Mouse (Mus musculus) ZHBTc4 (cell line): ENCODE data around the gene BC025920.
A peak's percentile ranks its signal among the peaks of the same experiment; 100 is the strongest.

Experiments used
- DNase-seq: peaks from one replicate; pipeline ENCODE4 v3.0.0-alpha.2; 2011; ENCODE audit warnings: low read depth, low spot score

BC025920 gene

DNA sequence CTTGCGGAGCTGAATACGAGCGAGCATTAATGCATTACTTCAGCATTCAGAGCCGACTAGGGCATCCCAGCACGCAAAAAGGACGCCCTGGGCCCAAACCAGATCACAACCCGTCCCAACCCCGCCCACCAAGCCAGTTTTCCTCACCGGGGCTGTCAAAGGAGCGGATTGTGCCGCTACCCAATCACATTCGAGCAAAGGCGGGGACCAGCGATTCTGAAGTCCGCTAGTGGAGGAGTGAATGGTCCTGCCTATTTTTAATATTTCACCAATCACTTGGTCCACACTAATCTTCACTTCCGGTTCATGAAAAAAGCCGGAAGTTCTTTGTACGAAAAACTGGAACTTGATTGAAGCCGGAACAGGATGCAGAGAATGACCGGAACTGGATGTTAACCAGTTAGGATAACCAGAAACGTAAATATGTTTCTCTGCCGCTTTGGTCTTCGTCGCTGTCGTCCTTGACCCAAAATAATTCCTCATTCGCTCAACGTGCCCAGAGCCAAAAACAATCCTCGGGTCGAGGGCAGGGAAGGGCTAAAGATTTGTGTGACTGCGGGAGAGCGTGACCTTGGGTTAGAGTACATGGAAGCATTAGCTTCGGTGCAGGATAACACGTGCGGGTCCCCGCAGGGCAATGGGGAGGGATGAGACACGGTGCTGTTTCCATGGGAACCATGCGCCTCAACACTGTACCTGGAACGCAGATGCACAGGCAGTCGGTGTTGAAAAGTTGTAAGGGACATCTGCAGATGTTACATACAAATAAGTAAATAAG, at the start of gene BC025920:
TSS of gene BC025920 (plus strand) at position 297 of the 778 bp plus-strand sequence.
- peak; percentile 98 for DNase-seq

DNA sequence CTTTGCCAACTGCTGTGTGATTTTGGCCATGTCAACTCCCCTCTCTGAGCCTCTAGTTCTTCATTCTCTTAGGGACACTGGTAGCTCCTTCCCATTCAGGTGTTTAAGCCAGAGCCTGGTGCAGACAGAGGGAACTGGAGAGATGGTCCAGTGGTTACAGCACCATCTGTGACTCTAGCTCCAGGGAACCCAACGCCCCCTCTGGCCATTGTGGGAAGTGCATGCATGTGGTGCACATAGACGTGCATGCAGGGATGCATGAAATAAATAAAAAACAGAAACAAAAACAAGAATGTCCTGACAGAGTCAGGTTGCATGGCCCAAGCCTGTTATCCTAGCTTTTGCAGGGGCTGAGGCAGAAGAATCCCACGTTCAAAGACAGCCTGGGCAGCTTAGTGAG, 49.8 kb upstream of the BC025920 start:
- DNase-seq, result peak; percentile 85

DNA sequence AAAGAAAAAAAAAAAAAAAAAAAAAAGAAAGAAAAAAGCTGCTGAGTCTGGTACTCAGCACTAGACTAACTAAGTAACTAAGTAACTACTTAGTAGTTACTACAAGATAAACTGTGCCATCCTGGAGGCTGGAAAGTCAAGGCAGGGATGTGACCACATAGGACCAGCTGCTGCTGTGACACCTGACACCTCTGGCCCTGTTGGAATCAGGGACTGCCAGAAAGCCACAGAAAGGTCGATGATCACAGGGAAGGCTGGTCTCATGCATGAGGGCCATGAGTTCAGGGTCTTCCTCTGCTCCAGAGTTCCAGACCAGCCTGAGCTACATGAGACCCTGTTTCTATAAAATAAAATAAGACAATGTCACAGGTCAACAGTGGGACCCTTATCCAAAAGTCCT, 48.6 kb upstream of the BC025920 start:
- DNase-seq, result no peak

DNA sequence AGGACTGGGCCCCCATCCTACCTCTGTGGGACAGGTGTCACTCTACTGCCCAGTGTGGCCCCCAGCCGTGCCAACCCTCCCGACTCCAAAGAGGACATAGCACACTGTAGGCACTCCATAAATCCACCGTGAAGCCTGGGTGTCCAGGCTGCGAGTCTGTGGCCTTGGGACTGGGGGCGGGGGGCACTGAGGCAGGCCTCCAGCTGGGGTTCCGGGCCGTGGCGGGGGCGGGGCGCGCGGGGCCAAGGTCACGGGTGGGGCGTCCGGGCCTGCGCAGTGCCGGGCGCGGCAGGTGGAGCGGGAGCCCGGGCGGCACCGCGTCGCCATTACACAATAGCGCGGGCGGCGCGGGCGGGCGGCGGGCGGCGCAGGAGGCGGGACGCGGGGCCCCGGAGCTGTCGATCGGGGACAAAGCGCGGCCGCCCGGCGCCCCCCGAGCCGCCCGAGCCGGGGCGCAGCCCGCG, 46.9 kb upstream of the BC025920 start, which contains the start of gene Aes:
TSS of gene Aes (plus strand) at position 326 of the 464 bp plus-strand sequence.
- peak; percentile 70 for DNase-seq

DNA sequence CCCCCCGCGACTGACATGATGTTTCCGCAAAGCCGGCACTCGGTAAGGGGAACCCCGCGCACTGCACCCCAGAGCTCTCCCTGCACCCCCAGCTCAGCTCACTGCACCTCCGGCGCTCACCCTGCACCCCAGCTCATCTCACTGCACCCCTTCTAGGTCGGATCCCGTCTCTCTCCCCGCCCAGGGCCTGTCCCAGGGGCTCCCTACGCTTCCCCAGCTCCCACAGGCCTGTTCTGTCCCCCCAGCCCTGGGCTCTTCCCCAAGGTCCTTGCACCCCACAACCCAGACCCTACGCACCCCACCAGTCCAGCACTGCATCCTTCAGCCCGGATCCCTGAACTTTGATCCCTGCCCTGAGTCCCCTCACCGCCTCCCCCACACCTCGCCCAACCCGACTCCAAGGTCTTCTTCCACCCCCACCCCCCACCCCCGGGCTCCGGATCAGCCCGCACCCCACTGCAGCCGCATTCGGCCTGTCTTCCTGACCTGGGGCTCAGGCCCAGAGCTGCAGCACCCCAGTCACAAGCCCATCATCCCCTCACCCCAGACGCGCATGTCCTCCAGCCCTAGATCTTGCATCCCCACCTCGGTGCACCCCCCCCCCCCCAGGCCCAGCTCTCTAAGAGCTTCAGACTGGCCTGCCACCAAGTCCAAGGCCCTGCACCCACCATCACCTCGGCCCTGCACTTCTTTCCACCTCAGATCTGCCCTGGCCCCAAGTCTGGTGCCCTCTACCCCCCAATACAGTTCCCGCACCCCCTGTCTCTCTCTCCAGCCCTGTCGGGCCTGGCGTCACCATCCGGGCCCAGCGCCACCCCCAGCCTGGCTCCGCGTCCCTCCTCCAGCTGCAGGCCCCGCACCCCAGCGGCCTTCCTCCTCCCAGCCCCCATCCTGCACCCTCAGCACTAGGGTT, 46.2 kb upstream of the BC025920 start:
- no peak for DNase-seq

DNA sequence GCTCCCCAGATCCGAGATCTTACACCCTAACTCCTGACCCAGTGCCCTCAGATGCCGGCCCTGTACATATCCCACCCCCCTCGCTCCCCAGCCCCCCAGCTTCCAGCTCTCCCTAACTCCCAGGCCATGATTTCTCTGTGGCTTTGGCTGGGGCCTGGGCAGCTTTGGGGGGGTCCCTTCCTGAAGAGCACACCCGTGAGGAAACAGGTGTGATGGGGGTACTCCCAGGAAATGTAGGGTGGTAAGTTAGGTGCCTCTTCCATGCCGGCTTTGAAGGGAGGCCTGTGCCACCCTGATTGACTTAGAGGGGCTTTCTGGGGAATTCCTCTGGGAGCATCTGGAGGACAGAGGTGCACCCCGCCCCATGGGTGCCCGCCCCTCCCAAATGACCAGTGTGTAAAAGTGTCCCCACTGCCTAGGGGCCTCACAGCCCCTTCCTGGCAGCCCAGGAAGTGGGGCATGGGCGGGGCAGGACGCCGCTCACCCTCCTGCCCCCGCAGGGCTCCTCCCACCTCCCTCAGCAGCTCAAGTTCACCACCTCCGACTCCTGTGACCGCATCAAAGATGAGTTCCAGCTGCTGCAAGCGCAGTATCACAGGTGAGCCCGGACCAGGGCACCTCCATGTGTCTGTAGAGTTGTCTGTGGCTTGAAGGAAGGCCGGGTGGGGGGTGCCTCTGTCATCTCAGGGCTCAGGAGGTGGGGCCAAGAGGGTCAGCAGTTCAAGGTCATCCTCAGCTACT, 45.2 kb upstream of the BC025920 start:
- peak; percentile 74 for DNase-seq

DNA sequence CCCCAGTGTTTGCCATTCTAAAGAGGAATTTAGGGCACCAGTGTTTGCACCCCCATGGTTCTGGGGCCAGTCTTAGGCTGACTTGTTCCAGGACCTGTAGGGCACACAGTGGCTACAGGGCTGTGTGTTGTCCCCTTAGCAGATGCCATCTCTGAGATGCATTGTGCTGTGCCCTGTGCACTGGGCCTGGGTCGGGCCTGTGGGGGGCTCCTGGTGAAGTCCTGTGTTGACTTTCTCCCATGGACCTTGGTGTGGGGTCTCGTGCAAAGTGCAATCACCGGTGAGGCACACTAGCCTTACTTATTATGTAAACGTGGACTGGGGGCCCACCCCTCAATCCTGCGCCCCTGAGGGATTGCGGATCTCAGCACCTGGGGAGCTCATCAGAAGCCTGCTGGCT, 43.7 kb upstream of the BC025920 start:
- no peak for DNase-seq

DNA sequence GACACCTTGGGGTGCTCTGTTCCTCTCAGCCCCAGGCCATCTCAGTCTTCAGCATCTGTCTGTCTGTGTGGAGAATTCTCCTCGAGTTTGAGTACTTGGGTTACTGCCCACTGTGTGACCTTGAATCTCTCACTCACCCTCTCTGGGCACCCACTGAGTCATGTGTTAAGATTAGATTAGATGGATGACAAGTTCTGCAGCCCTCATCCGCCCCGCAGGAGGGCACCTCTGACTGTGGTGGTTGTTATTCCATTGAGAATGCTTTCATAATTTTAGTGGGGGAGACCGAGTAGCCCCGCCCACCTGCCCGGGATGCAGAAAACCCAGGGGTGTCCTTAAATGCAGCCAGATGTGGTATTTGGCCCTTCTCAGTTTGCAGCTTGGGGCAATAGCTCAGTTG, 42.6 kb upstream of the BC025920 start:
- DNase-seq, result no peak

DNA sequence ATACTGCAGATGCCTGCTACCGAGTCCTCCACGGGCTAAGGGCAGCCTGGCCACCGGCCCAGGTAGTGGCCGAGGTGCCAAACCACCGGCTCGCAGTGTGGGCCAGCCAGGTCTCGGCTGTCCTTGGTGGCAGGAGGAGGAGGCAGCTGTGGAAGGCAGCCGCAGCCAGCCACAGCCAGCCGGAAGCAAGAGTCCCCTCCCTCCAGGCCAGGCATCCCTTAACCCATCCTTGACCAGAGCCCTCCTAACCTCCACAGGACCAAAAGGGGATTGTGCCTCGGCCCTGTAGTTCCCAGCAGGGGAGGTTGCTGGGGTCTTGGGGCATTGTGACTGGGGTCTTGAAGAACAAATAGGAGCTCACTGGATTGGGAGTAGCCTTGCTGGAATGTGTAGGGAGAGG, 41.9 kb upstream of the BC025920 start:
- DNase-seq, result peak; percentile 62

DNA sequence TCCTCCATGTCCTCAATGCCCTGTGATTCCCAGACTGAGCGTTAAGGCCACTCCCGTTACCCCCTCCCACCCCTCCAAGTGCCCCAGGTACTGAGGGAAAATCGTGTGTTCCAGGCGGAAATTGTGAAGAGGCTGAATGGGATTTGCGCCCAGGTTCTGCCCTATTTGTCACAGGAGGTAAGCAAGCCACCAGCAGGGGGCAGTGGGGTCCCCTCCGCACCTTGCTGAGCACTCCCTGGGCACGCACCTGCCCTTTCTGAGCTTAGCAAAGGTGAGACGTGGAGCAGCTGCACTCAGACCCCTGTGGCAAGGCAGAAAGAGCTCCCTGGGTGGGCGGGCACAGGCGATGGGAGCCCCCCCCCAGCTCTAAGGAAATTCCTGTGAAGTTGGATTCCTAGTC, 41.3 kb upstream of the BC025920 start:
- DNase-seq, result peak; percentile 88

DNA sequence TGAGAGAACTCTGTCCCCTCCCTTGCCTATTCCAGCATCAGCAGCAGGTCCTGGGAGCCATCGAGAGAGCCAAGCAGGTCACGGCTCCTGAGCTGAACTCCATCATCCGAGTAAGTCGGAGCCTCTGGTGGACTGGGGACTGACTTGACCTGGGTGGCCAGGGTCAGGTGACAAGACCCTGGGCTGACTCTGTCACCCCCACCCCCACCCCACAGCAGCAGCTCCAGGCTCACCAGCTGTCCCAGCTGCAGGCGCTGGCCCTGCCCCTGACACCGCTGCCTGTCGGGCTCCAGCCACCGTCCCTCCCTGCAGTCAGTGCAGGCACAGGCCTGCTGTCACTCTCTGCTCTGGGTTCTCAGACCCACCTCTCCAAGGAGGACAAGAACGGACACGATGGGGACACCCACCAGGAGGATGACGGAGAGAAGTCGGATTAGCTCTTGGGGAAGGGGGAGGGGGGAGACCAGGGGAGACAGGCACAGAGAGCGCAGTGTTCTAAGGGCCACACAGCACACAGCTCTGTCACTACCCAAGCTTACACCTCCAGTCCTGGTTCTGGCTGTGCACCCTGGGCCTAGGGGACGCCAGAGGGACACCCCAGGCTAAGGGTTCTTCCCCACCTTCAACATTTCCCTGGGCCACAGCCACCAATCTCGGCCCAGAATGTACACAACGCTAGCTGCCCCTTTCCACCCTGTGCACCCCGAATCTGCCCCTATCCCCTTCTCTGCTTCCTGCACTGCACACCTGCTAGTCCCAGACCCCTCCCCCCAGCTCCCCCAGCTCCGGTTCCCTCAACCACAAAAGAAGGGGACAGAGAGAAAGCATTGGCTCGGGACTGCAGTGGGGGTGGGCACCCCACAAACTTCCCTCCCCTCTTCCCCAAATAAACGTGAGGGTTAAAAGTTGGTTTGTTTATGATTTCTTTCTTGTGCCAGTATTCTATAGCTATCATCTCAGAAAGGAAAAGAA, 40.5 kb upstream of the BC025920 start:
- no peak for DNase-seq

DNA sequence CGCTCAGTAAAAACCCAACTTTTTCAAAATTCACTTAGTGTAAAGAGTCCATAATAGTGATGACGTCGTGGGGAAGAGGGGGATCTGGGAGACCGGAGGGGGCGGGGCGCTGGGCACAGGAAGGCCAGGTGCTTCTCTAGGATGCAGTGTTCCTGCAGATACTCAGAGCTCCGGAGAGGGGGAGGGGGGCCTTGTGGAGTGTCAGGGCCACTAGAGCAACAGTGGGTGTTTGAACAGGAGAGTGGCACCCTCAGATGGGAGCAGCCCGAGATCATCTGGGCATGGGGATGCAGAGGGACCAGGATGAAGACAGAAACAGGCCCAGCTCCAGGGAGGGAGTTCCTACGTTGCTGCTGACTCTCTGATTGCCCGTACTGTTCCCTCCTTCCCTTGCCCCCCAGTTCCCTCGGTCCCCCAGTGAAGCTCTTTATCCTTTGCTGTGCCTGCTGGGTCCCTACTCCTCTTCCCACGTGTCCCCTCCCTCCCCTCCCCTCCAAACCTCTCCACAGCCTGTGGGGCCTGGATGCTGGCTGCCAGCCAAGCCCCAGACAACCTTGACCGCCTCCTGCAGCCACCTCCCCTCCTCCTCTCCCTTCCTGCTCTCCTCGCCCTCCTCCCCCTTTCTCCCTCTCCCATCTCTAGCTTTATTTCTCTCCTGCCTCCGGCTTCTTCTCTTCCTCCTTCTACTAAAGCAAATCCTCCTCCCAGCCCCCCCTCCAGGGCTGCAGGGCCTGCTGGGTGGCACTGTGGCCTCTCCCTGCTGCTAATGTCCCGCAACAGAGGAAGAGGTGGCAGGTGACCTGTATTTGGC, 37.5 kb upstream of the BC025920 start:
- DNase-seq, result peak; percentile 42

DNA sequence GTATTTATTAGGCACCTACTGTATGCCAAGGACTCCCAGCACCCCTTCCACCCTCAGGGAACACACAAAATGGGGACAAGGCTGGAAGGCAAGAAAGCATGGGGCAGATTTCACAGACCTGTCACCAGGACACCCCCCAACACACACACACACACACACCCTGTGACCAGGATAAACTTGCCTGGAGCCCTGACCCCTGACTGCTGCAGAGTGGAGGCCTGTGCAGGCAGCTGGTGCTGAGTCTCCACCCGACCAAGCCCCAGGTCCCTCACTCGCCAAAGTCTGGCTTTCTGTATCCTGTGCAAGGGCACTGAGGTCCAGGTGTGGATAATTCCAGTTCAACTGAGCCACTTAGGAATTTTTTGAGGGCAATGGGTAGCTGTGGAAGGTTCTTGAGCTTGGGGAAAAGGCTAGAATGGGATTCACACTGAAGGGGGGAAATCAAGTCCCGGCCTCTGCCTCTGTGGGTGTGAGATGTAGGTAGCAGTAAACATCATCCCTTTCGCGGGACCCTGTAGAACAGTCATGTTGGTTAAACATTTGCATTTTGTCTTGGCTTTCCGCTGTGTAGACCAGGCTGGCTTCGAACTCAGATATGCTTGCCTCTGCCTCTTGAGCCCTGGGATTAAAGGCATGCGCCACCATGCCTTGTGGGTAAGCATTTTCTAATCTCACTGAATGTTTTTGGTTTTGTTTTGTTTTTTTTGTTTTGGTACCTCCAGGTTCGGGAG, 36.4 kb upstream of the BC025920 start:
- no peak for DNase-seq

DNA sequence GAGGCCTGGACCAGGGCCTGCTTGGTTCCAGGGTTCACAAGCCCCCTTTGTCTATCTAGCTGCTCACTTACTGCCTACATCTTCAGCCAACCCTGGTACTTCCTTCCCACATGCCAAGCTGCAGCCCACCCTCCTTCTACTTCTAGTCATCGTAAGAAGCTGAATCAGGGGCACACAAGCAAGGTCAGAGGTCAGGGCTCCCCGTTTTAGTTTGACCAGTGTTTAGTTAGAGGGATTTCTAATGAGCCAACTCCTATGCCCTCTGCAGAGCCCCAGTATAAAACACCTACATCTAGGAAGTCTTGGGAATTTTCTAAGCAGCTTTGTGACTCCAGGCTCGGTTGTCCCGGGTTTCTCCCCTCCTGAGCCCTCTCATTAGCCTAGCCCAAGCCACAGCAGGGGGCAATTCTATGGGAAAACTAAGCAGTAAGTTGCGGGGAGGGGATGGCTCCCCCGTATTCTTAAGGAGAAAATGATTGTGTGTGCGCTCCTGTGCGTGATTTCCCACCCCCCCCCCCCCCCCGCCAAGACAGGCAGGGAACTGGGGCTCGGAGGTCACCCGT, 35.8 kb upstream of the BC025920 start:
- DNase-seq, result peak; percentile 59

DNA sequence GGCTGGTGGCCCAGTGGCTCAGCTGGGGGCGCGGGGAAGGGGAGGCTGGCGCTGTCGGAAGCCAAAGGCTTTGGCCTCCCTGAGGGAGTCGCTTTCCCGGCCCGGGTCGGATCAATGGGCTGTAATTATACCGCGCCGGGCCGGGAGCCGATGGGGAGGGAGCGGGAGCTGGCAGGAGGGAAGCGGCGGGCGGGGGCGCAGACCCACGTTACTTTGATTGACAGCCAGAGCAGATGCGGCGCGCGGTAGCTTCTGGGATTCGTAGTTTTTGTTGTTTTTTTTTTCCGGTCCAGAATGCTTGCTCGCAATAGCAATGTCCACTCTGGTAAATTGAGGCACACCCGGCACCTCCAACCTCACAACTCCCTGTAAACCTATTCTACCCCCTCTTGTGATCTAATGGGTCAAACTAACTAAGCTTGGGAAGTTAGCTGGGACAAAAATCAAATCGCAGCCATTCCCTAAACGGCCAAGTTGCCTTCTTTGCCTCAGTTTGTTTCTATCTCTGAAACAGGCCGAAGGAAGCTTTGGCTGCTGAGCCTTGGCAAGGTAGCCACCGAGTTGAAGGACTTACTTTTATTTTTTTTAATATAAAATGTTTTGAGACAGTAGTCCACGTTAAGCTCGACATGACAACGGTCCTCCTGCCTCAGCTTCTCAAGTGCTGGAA, 35.1 kb upstream of the BC025920 start:
- DNase-seq, result peak; percentile 95

DNA sequence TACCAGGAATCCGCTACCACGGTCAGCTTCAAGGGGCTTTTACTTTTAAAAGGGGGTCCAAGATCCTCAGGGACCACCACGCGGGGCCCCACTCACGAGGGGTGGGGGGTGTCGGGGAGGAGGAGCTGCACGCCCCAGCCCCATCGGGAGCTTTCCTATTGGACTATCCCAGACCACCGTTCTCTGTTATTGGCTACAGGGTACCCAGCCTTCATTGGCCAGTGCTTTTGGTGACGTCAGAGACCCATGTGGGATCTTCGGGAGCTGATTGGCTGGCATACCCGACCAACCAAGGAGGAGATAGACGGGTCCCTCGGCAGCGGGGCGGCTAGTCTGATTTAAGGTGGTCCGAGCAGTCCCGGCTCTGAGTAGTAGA, 34.6 kb upstream of the BC025920 start:
- DNase-seq, result peak; percentile 97

DNA sequence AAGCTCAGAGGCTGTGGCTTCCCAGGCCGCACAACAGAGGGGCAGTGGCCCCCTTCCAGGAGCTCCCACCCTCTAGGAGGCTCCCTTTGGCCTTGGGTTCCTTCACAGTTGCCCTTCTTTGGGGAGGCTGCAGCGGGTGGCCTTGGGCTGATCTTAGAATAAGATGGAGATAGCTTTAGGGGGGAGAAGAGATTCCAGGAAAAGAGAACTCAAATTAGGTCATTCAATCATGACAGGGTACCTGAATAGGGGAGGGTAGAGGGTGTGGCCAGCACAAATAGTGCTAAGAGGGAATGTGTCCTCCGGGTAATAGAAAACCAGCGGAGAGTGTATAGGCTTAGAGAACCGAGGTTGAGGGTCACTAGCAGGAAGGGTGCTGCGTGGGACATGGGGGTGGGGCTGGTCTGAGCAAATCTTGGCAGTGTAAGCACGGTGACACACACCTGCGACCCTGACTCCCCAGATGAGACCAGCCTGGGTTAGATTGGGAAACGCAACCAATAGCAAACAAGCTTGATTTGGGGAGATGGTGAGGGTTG, 33.9 kb upstream of the BC025920 start:
- no peak for DNase-seq

DNA sequence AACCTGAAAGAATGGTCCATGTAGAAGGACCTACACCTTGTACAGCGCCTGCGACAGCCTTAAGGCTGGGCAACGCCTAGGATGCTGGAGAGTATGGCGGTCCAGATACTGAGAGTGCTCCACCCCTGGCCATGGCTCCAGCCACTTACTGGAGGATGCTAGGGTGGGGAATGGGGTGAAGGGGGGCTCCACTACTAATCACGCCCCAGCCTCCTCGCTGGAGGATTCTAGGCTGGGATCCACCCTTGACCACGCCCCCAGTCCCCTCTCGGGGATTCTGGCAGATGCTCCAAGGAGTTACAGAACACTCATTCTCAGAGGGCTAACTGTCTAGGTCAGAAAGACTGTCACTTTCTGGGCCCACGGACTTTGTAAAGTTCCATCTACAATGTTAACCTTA, 33.1 kb upstream of the BC025920 start:
- no peak for DNase-seq
